Mouse (Mus musculus): Measurements from ENCODE around the gene Map3k6.

DNA sequence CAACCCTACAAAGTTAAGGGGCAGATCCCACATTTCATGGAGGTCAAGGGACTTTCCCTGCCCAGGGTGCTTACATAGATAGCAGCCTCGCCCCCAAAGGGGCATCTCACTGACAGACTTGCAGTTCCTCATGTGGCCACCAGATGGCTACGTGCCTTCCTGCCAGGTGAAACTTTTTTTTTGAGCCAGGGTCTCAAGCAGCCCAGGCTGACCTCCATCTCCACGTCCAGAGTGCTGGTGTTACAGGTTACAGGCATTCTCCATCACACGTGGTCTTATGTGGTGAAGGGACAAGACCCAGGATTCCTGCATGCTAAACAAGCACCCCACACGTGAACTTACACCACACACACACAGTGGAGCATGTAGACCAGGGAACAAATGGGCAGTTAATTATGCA, 23.0 kb upstream of the Map3k6 start:
- TF ChIP-seq ZNF384 (IDR thresholded peaks at IDR 0.05; ENCODE audit: low read depth, low read length) (peak; percentile 91), CHD2 (IDR thresholded peaks at IDR 0.05; ENCODE audit: low read depth, low read length) (no peak), MAFK (IDR thresholded peaks at IDR 0.05; ENCODE audit: insufficient read depth, low read depth, low read length) (no peak), ZC3H11A (IDR thresholded peaks at IDR 0.05; ENCODE audit: borderline replicate concordance, low read depth, low read length) (no peak), HCFC1 (IDR thresholded peaks at IDR 0.05; ENCODE audit: borderline replicate concordance, insufficient read depth, low read length) (no peak)

Measured in ES-E14 (cell line).